Mouse (Mus musculus) E14TG2a.4 (cell line): ENCODE measurements around the gene Fbn1.

Experiments used
- CTCF ChIP-seq: conservative IDR thresholded peaks from 2 replicates; pipeline ENCODE4 v1.5.1; 2014; ENCODE audit warnings: low read length
- NANOG ChIP-seq: IDR thresholded peaks from 2 replicates; pipeline ENCODE4 v1.6.1; 2014; ENCODE audit warnings: borderline replicate concordance, low read length, mixed read lengths

GRCm38 (mm10) chr2:125484164-125484563 is 23.6 kb downstream of the Fbn1 start:
- TF ChIP-seq CTCF (no peak), NANOG (no peak)
